Mouse (Mus musculus): Measurements from ENCODE around the gene Zbed5.

Zbed5 gene

GRCm38 (mm10) chr5:129952143-129952542, 56.6 kb downstream of the Zbed5 start:
- no peak for DNase-seq (ENCODE audit: low spot score in 2 of 2)
